Mouse (Mus musculus): Measurements from ENCODE around the gene Gng13. TPM values are rescaled to one million over a fixed set of nuclear protein-coding genes. Genes with fewer than 3 reads are reported as not detected.

Gng13 gene
- polyA plus RNA-seq (2012; rRNA removed): 0.23 and 0.37 TPM in 2 replicates

GRCm38 (mm10) chr17:25716711-25717637, at the start of gene Gng13:
TSS of gene Gng13 (plus strand) at chr17:25717171.
- 2% methylated on average over 45 of the region's 45 CpGs for WGBS
- DNase-seq (ENCODE audit: low read depth, low spot score): no peak

- 80% methylated on average over 7 of the region's 7 CpGs for WGBS
- no peak for DNase-seq (ENCODE audit: low read depth, low spot score)
Measured at GRCm38 (mm10) chr17:25668481-25669055, 48.4 kb upstream of the Gng13 start.

- DNase-seq (ENCODE audit: low read depth, low spot score): no peak
Measured at GRCm38 (mm10) chr17:25672982-25673381, 44.0 kb upstream of the Gng13 start.

GRCm38 (mm10) chr17:25677969-25678368, 39.0 kb upstream of the Gng13 start:
- 65% methylated on average over 6 of the region's 6 CpGs for WGBS
- no peak for DNase-seq (ENCODE audit: low read depth, low spot score)

- WGBS: 23% methylated on average over 5 of the region's 5 CpGs
- no peak for DNase-seq (ENCODE audit: low read depth, low spot score)
Measured at GRCm38 (mm10) chr17:25679818-25680217, 37.2 kb upstream of the Gng13 start.

- WGBS: 79% methylated on average over 4 of the region's 4 CpGs
- DNase-seq (ENCODE audit: low read depth, low spot score): no peak
Measured at GRCm38 (mm10) chr17:25681636-25682035, 35.3 kb upstream of the Gng13 start.

GRCm38 (mm10) chr17:25686323-25686722, 30.6 kb upstream of the Gng13 start:
- WGBS: 38% methylated on average over 7 of the region's 7 CpGs

GRCm38 (mm10) chr17:25688922-25689321, 28.0 kb upstream of the Gng13 start:
- 76% methylated on average over 4 of the region's 4 CpGs for WGBS
- no peak for DNase-seq (ENCODE audit: low read depth, low spot score)

More at GRCm38 (mm10) chr17:25686323-25686722, 30.6 kb upstream of the Gng13 start:
- DNase-seq (ENCODE audit: low read depth, low spot score): no peak

GRCm38 (mm10) chr17:25696263-25696662, 20.7 kb upstream of the Gng13 start:
- DNase-seq (ENCODE audit: low read depth, low spot score): no peak
- 21% methylated on average over 1 of the region's 1 CpGs for WGBS

GRCm38 (mm10) chr17:25698446-25698845, 18.5 kb upstream of the Gng13 start:
- WGBS: 16% methylated on average over 7 of the region's 7 CpGs
- peak; percentile 57 for DNase-seq (ENCODE audit: low read depth, low spot score)

- DNase-seq (ENCODE audit: low read depth, low spot score): no peak
- WGBS: 56% methylated on average over 9 of the region's 9 CpGs
Measured at GRCm38 (mm10) chr17:25700863-25701496, 16.0 kb upstream of the Gng13 start.

GRCm38 (mm10) chr17:25709994-25710393, 7.0 kb upstream of the Gng13 start:
- 96% methylated on average over 2 of the region's 2 CpGs for WGBS
- DNase-seq (ENCODE audit: low read depth, low spot score): no peak

- no peak for DNase-seq (ENCODE audit: low read depth, low spot score)
- WGBS: 58% methylated on average over 4 of the region's 4 CpGs
Measured at GRCm38 (mm10) chr17:25711136-25711535, 5.8 kb upstream of the Gng13 start.

- 58% methylated on average over 3 of the region's 3 CpGs for WGBS
- no peak for DNase-seq (ENCODE audit: low read depth, low spot score)
Measured at GRCm38 (mm10) chr17:25715627-25716026, 1.3 kb upstream of the Gng13 start.

- no peak for DNase-seq (ENCODE audit: low read depth, low spot score)
- WGBS: 11% methylated on average over 6 of the region's 6 CpGs
Measured at GRCm38 (mm10) chr17:25716130-25716529, 841 bp upstream of the Gng13 start.

- WGBS: 12% methylated on average over 6 of the region's 6 CpGs
- no peak for DNase-seq (ENCODE audit: low read depth, low spot score)
Measured at GRCm38 (mm10) chr17:25717691-25718090, 720 bp downstream of the Gng13 start.

- no peak for DNase-seq (ENCODE audit: low read depth, low spot score)
- 95% methylated on average over 5 of the region's 5 CpGs for WGBS
Measured at GRCm38 (mm10) chr17:25721476-25721875, 4.5 kb downstream of the Gng13 start.

- 97% methylated on average over 19 of the region's 19 CpGs for WGBS
- DNase-seq (ENCODE audit: low read depth, low spot score): no peak
Measured at GRCm38 (mm10) chr17:25723470-25723869, 6.5 kb downstream of the Gng13 start.

- no peak for DNase-seq (ENCODE audit: low read depth, low spot score)
- 92% methylated on average over 7 of the region's 7 CpGs for WGBS
Measured at GRCm38 (mm10) chr17:25723919-25724318, 6.9 kb downstream of the Gng13 start.

GRCm38 (mm10) chr17:25725264-25725663, 8.3 kb downstream of the Gng13 start:
- no peak for DNase-seq (ENCODE audit: low read depth, low spot score)
- 88% methylated on average over 6 of the region's 6 CpGs for WGBS

Measured in large intestine, adult 2 months (tissue).